Mouse (Mus musculus): ENCODE measurements at regions not wholly inside any gene's neighbourhood (a gene's known extent, or its start where the extent isn't known, plus 50 kb on each side); places are given as distances from the start of the nearest gene placed in this dataset.

DNA sequence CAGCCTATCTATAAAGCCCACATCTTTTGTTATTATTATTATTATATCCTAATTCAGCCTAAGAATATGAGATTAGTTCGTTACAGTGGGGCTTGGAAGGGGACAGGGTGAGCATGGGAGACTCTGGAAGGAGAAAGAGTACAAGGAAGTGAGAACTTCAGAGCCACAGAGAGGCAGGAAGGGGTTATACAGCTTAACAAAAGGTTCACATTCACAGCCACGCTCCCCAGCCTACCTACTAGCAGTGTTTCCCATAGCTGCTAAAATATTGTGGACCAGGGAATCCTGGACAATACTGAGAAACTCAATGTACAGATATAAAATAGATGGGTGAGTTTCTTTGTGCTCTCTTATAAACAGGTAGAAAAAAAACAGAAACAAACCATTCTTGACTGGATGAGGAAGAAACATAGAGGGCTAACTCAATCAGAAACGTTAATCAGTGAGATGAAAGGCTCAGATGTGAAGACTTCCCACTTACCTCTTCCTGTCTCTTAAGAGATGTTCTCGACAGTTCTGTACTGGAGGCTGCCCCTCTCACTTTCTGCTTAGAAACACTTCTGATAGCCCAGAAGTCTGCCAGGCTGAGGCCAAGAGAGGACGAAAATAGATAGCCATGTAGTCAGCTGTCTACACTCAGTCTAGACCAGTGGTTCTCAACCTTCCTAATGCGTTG is 61.7 kb upstream of the Kcna3 start:
- ATAC-seq (ENCODE audit: low FRiP score): no peak
- no peak overlapping the region for H3K4me2 ChIP-seq
- H3K9me3 ChIP-seq: no peaks in the 10 kb centered on the region
- no peak overlapping the region for H3K9ac ChIP-seq
- no peaks in the 10 kb centered on the region for H3K27me3 ChIP-seq
- no peaks in the 10 kb centered on the region for H3K36me3 ChIP-seq
- no peak overlapping the region for H3K27ac ChIP-seq
- no peaks in the 10 kb centered on the region for H3K4me1 ChIP-seq (replicated peaks)
- H3K4me3 ChIP-seq: no peak overlapping the region
- WGBS: 75% methylated on average over 6 of the region's 6 CpGs

DNA sequence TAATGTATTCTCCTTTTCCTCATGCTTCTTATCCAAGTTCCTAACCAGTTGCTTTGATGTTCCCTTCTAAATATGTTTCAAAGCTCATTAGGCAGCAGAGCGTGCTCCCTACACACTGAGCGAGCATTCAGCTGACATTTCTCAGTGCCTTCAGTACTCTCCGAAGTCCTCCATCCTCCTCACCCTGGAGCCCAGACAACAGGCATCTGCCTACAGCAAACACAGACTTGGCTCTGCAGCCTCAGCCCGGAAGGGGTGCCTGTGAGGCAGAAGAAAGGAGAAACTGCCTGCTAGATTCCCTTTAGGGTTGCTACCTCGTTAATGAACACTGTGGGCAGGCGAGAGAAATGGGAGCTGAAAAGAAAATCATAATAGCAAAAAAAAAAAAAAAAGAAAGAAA is 57.2 kb upstream of the Kcna3 start:
- Histone ChIP-seq H3K9ac (no peak overlapping the region), H3K4me3 (no peak overlapping the region), H3K27ac (no peak overlapping the region), H3K27me3 (no peaks in the 10 kb centered on the region), H3K36me3 (no peaks in the 10 kb centered on the region), H3K4me2 (no peak overlapping the region), H3K9me3 (no peaks in the 10 kb centered on the region), H3K4me1 (replicated peaks) (peaks cover 11% of the 10 kb centered on the region)
- no peak for ATAC-seq (ENCODE audit: low FRiP score)
- 61% methylated on average over 6 of the region's 6 CpGs for WGBS

- H3K4me1 ChIP-seq (replicated peaks): peaks cover 11% of the 10 kb centered on the region
- no peaks in the 10 kb centered on the region for H3K9me3 ChIP-seq
- no peak overlapping the region for H3K4me3 ChIP-seq
- no peak overlapping the region for H3K9ac ChIP-seq
- ATAC-seq (ENCODE audit: low FRiP score): no peak
- no peaks in the 10 kb centered on the region for H3K36me3 ChIP-seq
- no peaks in the 10 kb centered on the region for H3K27me3 ChIP-seq
- H3K4me2 ChIP-seq: no peak overlapping the region
- 75% methylated on average over 3 of the region's 3 CpGs for WGBS
- H3K27ac ChIP-seq: peak overlapping the region; percentile 66
These were observed 55.1 kb upstream of the Kcna3 start for GRCm38 (mm10) chr3:106980914-106981313.

GRCm38 (mm10) chr3:106981323-106981722 is 54.6 kb upstream of the Kcna3 start:
- H3K9ac ChIP-seq: no peak overlapping the region
- peaks cover 11% of the 10 kb centered on the region for H3K4me1 ChIP-seq (replicated peaks)
- no peak overlapping the region for H3K4me3 ChIP-seq
- no peaks in the 10 kb centered on the region for H3K27me3 ChIP-seq
- H3K27ac ChIP-seq: peak overlapping the region; percentile 66
- no peak overlapping the region for H3K4me2 ChIP-seq
- no peaks in the 10 kb centered on the region for H3K36me3 ChIP-seq
- H3K9me3 ChIP-seq: no peaks in the 10 kb centered on the region
- WGBS: 42% methylated on average over 3 of the region's 3 CpGs
- ATAC-seq (ENCODE audit: low FRiP score): peak; percentile 80

DNA sequence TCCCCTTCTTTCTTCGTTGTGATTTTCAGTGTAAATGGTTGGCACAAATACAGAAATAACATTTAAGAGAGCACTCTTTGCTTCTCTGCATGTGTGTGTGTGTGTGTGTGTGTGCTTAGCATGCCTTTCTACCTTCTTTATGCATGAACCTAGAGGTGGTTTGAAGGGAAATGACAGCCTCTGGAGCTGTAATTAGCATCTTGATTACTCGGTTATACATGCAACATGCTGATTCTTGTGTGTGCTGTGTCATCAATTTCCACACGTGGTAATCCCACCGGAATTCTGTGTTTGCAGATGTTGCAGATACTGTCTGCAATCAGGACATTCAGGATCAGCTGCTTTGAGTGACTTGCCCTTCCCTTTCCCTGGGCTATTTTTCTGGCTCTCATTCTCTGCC is 51.7 kb upstream of the Kcna3 start:
- Histone ChIP-seq H3K9ac (no peak overlapping the region), H3K9me3 (no peaks in the 10 kb centered on the region), H3K27ac (no peak overlapping the region), H3K27me3 (no peaks in the 10 kb centered on the region), H3K4me2 (no peak overlapping the region), H3K36me3 (no peaks in the 10 kb centered on the region), H3K4me1 (replicated peaks) (peaks cover 14% of the 10 kb centered on the region), H3K4me3 (no peak overlapping the region)
- WGBS: 61% methylated on average over 4 of the region's 4 CpGs
- no peak for ATAC-seq (ENCODE audit: low FRiP score)

All from hindbrain, embryonic 13.5 days (tissue).